Mouse (Mus musculus) forebrain, postnatal 0 days (tissue): Measurements from ENCODE around the gene Cep97. TPM values are rescaled to one million over a fixed set of nuclear protein-coding genes. Genes with fewer than 3 reads are reported as not detected.
A peak's percentile ranks its signal among the peaks of the same experiment; 100 is the strongest.
"Not testable (repeated sequence)": the region's sequence is repeated elsewhere in the genome, so short reads cannot be mapped to it uniquely, and the experiment has no call there.

Experiments
- ATAC-seq: fragments of 200-750 bp; cut with Nextera tagmentation; 2 replicates; pipeline ENCODE4 v1.8.0; 2017; ENCODE audit warnings: mild to moderate bottlenecking, moderate library complexity
- DNase-seq: peaks from one replicate; pipeline ENCODE4 v3.0.0-alpha.2; 2015
- H3K27ac ChIP-seq: fragments of 300-500 bp; sonication (generic); 2 replicates; pipeline ENCODE4 v1.5.1; 2014; ENCODE audit warnings: low read depth, mild to moderate bottlenecking, antibody characterized with exemption, low read length, moderate library complexity, mixed read lengths
- H3K27me3 ChIP-seq: fragments of 300-500 bp; sonication (generic); 2 replicates; pipeline ENCODE4 v1.6.1; 2014; ENCODE audit warnings: mild to moderate bottlenecking, low read length, mixed read lengths; ENCODE audit not compliant: insufficient read depth
- H3K36me3 ChIP-seq: fragments of 300-500 bp; sonication (generic); 2 replicates; pipeline ENCODE4 v1.6.1; 2014; ENCODE audit warnings: mild to moderate bottlenecking, moderate library complexity; ENCODE audit not compliant: insufficient read depth
- H3K4me1 ChIP-seq: fragments of 300-500 bp; sonication (generic); 2 replicates; pipeline ENCODE4 v1.6.1; 2014; ENCODE audit warnings: antibody characterized with exemption; ENCODE audit not compliant: insufficient read depth
- H3K4me2 ChIP-seq: fragments of 300-500 bp; sonication (generic); 2 replicates; pipeline ENCODE4 v1.6.1; 2014; ENCODE audit warnings: low read depth, mild to moderate bottlenecking, moderate library complexity
- H3K4me3 ChIP-seq: fragments of 300-500 bp; sonication (generic); 2 replicates; pipeline ENCODE4 v1.5.1; 2014; ENCODE audit warnings: low read depth, low read length, mixed read lengths
- H3K9ac ChIP-seq: fragments of 300-500 bp; sonication (generic); 2 replicates; pipeline ENCODE4 v1.6.1; 2014; ENCODE audit warnings: mild to moderate bottlenecking
- H3K9me3 ChIP-seq: fragments of 300-500 bp; sonication (generic); 2 replicates; pipeline ENCODE4 v1.6.1; 2016; ENCODE audit warnings: low read length
- CTCF ChIP-seq: sonication (generic); IDR thresholded peaks from 2 replicates; pipeline ENCODE4 v1.5.1; 2016; ENCODE audit warnings: antibody characterized with exemption, control low read depth, low read depth
- WGBS: fragments of 180-500 bp; shearing (Covaris S2); extraction: QIAGEN DNeasy Blood & Tissue Kit; methylation state at CpG from one replicate; pipeline ENCODE4 v1.1.7; 2014; 5-methylcytosine and 5-hydroxymethylcytosine counted together
- polyA plus RNA-seq: library from polyadenylated mRNA; unstranded; fragments of >200 nt; fragmentation: Nextera tagmentation; extraction: Ambion mirVana; gene quantifications from 2 replicates; pipeline ENCODE4 v1.2.1, GENCODE M21; 2015
- total RNA-seq: library from RNA; depleted of rRNA; stranded (reverse); fragments of >200 nt; gene quantifications from 2 replicates; pipeline ENCODE4 v1.2.3, GENCODE M21; 2014

The Cep97 gene
- total and polyA plus RNA-seq, 2 experiments from 2014 or later = 6.5 to 9.4 TPM

GRCm38 (mm10) chr16:55952771-55953170, 18.1 kb upstream of the Cep97 start:
- no peaks in the 10 kb centered on the region for H3K9me3 ChIP-seq
- no peak overlapping the region for H3K9ac ChIP-seq
- no peak overlapping the region for H3K4me2 ChIP-seq
- no peaks in the 10 kb centered on the region for H3K4me1 ChIP-seq
- H3K27ac ChIP-seq = no peak overlapping the region
- TF ChIP-seq CTCF = no peak
- H3K4me3 ChIP-seq = no peak overlapping the region
- H3K36me3 ChIP-seq = no peaks in the 10 kb centered on the region
- DNase-seq (no peak), ATAC-seq (no peak)
- no peaks in the 10 kb centered on the region for H3K27me3 ChIP-seq

DNA sequence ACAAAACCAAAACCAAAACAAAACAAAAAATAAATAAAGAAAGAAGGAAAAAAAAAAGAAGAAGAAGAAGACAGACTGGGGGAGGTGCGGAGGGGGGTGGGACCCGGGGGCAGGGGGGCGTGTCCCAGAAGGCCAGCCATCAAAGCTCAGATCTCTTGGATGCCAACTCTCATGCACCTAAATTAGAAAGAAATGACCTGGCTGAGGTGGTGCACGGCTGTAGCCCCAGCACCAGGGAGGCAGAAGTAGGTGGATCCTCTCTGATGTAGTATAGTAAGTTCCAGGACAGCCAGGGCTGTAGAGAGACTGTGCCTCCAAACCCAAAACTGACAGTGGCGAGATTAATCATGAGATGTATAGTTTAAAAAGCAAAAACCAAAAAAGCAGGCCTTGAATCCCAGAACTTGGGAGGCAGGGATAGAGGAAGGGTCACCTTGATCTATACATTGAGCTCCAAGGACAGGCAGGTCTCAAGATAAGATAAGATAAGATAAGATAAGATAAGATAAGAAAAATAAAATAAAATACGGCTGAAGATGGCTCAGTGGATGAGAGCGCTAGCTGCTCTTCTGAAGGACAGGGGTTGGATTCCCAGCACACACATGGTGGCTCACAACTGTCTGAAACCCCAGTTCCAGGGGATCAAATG, 17.1 kb upstream of the Cep97 start:
- no peaks in the 10 kb centered on the region for H3K4me1 ChIP-seq
- no peak for DNase-seq
- H3K36me3 ChIP-seq = no peaks in the 10 kb centered on the region
- H3K27me3 ChIP-seq = no peaks in the 10 kb centered on the region
- H3K9ac ChIP-seq = no peak overlapping the region
- H3K9me3 ChIP-seq = no peaks in the 10 kb centered on the region
- no peak overlapping the region for H3K4me3 ChIP-seq
- ATAC-seq = no peak
- no peak for TF ChIP-seq CTCF
- no peak overlapping the region for H3K4me2 ChIP-seq
- WGBS = 78% methylated on average over 7 of the region's 7 CpGs
- H3K27ac ChIP-seq = no peak overlapping the region

GRCm38 (mm10) chr16:55950946-55951678, 16.5 kb upstream of the Cep97 start:
- 34% methylated on average over 19 of the region's 19 CpGs for WGBS
- Histone ChIP-seq H3K4me2 (no peak overlapping the region), H3K9me3 (no peaks in the 10 kb centered on the region), H3K27me3 (no peaks in the 10 kb centered on the region), H3K4me3 (no peak overlapping the region), H3K4me1 (no peaks in the 10 kb centered on the region), H3K27ac (no peak overlapping the region), H3K36me3 (no peaks in the 10 kb centered on the region), H3K9ac (no peak overlapping the region)
- peak; percentile 81 for ATAC-seq
- DNase-seq = peak; percentile 92
- peak; percentile 84 for TF ChIP-seq CTCF

DNA sequence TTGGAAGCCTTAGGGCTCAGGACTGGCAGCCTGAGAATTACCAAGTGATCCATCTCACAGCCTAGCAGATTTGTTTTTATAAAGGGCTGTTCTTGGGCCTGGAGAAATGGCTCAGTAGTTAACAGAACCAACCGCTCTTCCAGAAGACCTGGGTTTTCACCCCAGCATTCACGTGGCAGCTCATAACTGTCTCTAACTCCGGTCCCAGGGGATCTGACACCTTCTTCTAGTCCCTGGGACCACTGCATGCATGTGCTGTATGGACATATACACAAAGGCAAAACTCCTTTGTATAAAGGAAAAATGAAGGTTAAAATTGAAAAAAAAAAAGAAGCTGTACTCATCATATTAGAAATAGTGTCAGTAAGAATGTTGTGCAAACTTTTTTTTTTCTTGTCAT, 15.8 kb upstream of the Cep97 start:
- no peak overlapping the region for H3K4me2 ChIP-seq
- H3K36me3 ChIP-seq = no peaks in the 10 kb centered on the region
- no peak overlapping the region for H3K9ac ChIP-seq
- no peaks in the 10 kb centered on the region for H3K27me3 ChIP-seq
- no peak overlapping the region for H3K27ac ChIP-seq
- WGBS = 72% methylated on average over 3 of the region's 3 CpGs
- no peaks in the 10 kb centered on the region for H3K9me3 ChIP-seq
- no peaks in the 10 kb centered on the region for H3K4me1 ChIP-seq
- ATAC-seq = no peak
- TF ChIP-seq CTCF = no peak
- no peak overlapping the region for H3K4me3 ChIP-seq
- no peak for DNase-seq

DNA sequence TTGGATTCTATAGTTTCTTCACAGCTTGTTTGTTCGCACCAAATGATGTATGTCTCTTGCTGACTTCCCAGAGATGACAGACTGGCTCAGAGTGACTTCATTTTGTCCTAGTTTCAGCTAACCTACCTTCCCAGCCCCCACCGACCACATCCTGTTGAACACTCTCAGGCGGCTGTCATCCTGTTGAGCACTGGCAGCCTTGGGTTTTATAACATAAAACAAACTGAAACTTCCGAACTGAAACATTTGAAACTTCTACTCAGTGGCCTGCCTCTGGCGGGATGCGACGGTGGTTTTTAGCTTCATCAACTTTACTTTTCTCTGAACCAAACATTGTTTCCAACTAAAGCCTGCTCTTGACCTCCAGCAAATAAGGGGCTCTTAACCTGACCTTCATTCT, 14.3 kb upstream of the Cep97 start:
- TF ChIP-seq CTCF = no peak
- H3K27me3 ChIP-seq = no peaks in the 10 kb centered on the region
- no peak for ATAC-seq

DNA sequence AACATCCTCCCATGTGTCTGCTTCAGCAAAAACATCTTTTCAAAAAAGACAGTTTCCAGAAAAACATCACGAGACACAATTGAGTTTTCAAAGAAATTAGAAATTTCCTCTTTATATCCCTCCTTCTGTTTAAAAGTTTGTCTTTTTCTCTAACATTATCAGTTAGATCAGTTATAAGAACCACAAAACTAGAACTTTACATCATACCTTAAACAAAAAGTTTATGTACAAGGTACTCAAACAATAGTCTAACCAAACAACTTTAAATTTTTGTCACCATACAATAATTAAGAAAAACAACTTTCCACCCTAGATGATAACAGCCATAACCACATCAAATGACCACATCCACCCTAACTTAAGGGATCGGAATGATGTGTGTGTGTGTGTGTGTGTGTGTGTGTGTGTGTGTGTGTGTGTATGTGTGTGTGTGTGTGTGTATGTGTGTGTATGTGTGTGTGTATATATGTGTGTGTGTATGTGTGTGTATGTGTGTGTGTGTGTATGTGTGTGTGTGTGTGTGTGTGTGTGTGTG, 13.3 kb upstream of the Cep97 start:
- not testable (repeated sequence) for H3K36me3 ChIP-seq, DNase-seq, H3K27me3 ChIP-seq, H3K27ac ChIP-seq, ATAC-seq, H3K9ac ChIP-seq, H3K4me2 ChIP-seq, H3K4me3 ChIP-seq, H3K4me1 ChIP-seq, H3K9me3 ChIP-seq
- 89% methylated on average over 2 of the region's 2 CpGs for WGBS

More for the DNA sequence above, 14.3 kb upstream of the Cep97 start:
- H3K27ac ChIP-seq = no peak overlapping the region
- no peak overlapping the region for H3K4me2 ChIP-seq
- H3K36me3 ChIP-seq = no peaks in the 10 kb centered on the region
- H3K4me3 ChIP-seq = no peak overlapping the region
- WGBS = 69% methylated on average over 7 of the region's 7 CpGs
- H3K9me3 ChIP-seq = no peaks in the 10 kb centered on the region
- H3K4me1 ChIP-seq = no peaks in the 10 kb centered on the region
- no peak for DNase-seq
- no peak overlapping the region for H3K9ac ChIP-seq

DNA sequence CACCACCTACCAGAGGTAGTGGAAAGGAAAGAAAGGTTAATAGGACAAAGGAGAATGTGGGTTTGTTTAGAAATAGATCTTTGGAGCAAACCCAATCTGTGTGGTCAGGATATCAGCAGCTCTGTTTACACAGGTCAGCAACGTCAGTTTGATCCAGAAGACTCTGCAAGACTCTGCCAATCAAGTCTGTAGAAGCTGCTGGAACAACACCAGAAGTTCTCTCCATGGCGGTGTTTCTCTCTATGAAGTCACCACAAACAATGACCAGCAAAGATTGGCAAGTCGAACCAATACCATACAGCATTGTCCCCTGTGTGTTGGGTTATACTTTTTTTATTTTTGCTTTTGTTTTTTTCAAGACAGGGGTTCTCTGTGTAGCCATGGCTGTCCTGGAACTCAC, 12.6 kb upstream of the Cep97 start:
- DNase-seq (no peak), ATAC-seq (no peak)
- no peak overlapping the region for H3K9ac ChIP-seq
- no peaks in the 10 kb centered on the region for H3K27me3 ChIP-seq
- H3K27ac ChIP-seq = no peak overlapping the region
- no peaks in the 10 kb centered on the region for H3K36me3 ChIP-seq
- no peak for TF ChIP-seq CTCF
- no peak overlapping the region for H3K4me3 ChIP-seq
- H3K4me2 ChIP-seq = no peak overlapping the region
- no peaks in the 10 kb centered on the region for H3K4me1 ChIP-seq
- 75% methylated on average over 3 of the region's 3 CpGs for WGBS
- no peaks in the 10 kb centered on the region for H3K9me3 ChIP-seq
